Mouse (Mus musculus): ENCODE measurements around the gene Specc1.

The Specc1 gene

GRCm38 (mm10) chr11:62130191-62130590 lies 173.6 kb downstream of the Specc1 start:
- TF ChIP-seq GATA4 (IDR thresholded peaks at IDR 0.05; ENCODE audit: insufficient replicate concordance, low read length) = no peak

DNA sequence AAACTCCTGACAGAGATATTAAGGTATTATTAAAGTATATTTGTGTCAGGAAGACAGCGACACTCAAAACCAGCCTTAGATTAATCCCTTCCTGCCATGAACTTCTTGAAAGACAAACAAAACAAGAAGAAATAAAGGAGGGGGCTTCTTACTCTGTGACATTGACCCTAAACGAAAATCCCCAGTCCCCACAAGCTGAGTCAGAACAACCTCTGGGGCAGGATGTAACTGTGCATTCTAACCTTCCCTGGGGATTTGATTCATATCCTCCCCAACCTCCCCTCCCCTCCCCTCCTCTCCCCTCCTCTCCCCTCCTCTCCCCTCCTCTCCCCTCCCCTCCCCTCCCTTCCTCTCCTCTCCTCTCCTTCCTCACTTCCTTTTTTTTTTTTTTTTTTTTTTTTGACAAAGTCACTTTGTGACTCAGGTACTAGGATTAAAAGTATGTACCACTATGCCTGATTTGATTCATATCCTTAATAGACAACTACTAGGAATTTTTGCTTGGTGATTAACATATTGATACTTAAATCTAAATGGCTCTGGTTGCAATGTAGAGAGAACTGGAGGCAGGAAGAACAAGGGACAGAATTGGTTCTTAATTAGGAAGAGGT lies 174.2 kb downstream of the Specc1 start:
- no peak for TF ChIP-seq GATA4 (IDR thresholded peaks at IDR 0.05; ENCODE audit: insufficient replicate concordance, low read length)

GRCm38 (mm10) chr11:62131601-62132000 lies 175.0 kb downstream of the Specc1 start:
- no peak for TF ChIP-seq GATA4 (IDR thresholded peaks at IDR 0.05; ENCODE audit: insufficient replicate concordance, low read length)

DNA sequence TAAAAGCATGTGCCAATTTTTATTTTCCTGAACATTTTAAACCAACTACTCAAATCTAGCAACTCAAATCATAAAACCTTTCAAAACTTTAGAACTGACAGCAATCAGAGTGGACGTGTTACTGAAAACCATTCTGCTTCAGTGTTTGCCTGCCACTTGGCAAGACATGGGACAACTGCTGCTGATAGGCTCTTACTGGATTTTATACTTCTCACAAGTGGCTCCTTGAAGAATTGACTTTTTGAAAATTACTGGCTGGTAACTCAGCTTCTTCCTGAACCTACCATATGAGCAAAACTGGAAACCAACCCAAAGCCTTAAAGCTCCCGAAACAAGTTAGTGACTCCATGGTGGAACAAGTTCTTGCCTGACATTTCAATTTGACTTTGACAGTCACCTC lies 177.6 kb downstream of the Specc1 start:
- TF ChIP-seq GATA4 (IDR thresholded peaks at IDR 0.05; ENCODE audit: insufficient replicate concordance, low read length) = no peak

- no peak for TF ChIP-seq GATA4 (IDR thresholded peaks at IDR 0.05; ENCODE audit: insufficient replicate concordance, low read length)
Observed at GRCm38 (mm10) chr11:62145216-62146110, 188.9 kb downstream of the Specc1 start.

- no peak for TF ChIP-seq GATA4 (IDR thresholded peaks at IDR 0.05; ENCODE audit: insufficient replicate concordance, low read length)
Observed at GRCm38 (mm10) chr11:62146661-62147060, 190.1 kb downstream of the Specc1 start.

GRCm38 (mm10) chr11:62148026-62148425 lies 191.5 kb downstream of the Specc1 start:
- no peak for TF ChIP-seq GATA4 (IDR thresholded peaks at IDR 0.05; ENCODE audit: insufficient replicate concordance, low read length)

- no peak for TF ChIP-seq GATA4 (IDR thresholded peaks at IDR 0.05; ENCODE audit: insufficient replicate concordance, low read length)
Observed at GRCm38 (mm10) chr11:62148449-62148848, 191.9 kb downstream of the Specc1 start.

DNA sequence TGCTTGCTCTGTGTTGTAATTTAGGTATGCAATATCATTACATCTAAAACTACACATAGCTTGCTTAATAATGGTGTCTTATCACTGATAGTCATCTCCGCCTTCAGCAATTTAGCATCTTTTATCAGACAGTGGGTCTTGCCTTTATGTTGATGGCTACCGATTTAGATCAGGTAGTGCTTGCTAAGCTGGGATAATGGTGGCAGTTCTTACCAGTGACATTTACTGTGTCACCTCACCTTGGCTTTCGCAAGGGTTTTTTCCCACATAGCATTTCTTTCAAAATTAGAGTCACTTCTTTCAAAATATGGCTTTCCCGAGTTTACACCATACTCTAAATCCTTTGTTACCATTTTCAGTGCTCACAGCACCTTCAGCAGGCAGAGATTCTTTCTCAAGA lies 196.5 kb downstream of the Specc1 start:
- TF ChIP-seq GATA4 (IDR thresholded peaks at IDR 0.05; ENCODE audit: insufficient replicate concordance, low read length) = no peak

DNA sequence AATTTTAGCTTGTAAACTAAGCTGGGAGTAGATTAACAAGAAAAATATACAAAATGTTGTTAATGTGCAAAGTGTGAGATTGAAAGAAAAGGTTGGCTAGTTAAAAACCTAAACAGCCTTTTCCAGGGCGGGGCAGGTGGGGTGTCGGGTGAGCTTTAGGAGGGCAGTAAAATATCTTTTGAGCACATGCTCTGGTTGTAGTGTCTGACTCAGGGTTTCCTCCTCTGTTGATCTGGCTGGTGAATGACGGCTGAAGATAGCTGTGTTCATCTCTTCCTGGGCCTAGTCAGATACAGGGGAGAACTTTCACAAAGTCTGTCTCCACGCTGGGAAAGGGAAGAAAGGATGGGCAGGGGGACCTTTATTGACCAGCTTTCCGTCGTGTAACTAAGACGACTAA lies 203.2 kb downstream of the Specc1 start:
- TF ChIP-seq GATA4 (IDR thresholded peaks at IDR 0.05; ENCODE audit: insufficient replicate concordance, low read length) = no peak

- no peak for TF ChIP-seq GATA4 (IDR thresholded peaks at IDR 0.05; ENCODE audit: insufficient replicate concordance, low read length)
Observed at GRCm38 (mm10) chr11:62161450-62161849, 204.9 kb downstream of the Specc1 start.

GRCm38 (mm10) chr11:62164357-62164756 lies 207.8 kb downstream of the Specc1 start:
- TF ChIP-seq GATA4 (IDR thresholded peaks at IDR 0.05; ENCODE audit: insufficient replicate concordance, low read length) = no peak

GRCm38 (mm10) chr11:62166503-62166902 lies 209.9 kb downstream of the Specc1 start:
- TF ChIP-seq GATA4 (IDR thresholded peaks at IDR 0.05; ENCODE audit: insufficient replicate concordance, low read length) = no peak

DNA sequence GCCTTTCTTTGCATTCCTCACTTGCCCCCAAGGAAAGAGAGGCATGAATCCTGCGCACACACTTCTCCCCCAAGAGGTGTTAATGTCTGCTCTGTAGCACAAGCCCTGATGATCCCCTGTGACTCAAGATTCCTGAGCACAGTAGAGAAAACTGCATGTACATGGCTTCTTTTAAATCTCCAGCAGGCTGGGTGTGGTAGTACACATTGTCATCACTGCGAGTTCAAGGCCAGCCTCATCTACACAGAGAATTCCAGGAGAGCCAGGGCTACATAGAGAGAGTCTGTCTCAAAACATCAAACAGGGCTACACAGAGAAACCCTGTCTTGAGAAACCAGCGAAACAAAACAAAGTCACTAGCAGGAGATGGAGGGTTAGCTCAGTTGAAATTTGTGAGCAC lies 211.6 kb downstream of the Specc1 start:
- TF ChIP-seq GATA4 (IDR thresholded peaks at IDR 0.05; ENCODE audit: insufficient replicate concordance, low read length) = no peak

DNA sequence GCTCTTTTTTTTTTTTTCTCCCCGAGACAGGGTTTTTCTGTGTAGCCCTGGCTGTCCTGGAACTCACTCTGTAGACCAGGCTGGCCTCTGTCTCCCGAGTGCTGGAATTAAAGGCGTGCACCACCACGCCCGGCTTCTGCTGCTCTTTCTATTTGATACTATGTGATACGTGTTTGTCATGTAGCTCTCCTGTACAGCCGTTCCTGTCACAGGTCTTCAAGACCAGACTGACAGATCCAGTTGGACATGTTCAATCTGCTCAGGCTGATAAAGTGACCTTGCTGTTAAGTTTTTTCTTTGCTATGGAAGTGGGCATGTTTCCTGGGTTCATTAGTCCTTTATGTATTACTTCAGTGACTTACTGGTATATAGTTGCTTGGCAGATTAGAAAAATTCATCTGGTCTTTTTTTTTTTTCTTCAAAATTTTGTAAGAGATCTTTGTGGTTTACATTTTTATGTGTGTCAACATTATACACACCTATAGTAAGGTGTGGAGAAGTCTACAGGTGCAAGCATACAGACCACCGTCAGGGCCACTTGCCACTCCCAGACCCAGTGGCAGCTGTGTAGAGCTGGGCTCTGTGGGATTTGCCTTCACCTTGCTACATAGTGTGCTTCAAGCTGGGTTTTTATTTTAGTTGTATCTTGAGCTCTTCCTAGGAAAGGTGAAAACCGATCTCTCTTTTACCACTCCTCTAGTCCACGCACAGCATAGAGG lies 221.0 kb downstream of the Specc1 start:
- no peak for TF ChIP-seq GATA4 (IDR thresholded peaks at IDR 0.05; ENCODE audit: insufficient replicate concordance, low read length)

GRCm38 (mm10) chr11:62180791-62181190 lies 224.2 kb downstream of the Specc1 start:
- no peak for TF ChIP-seq GATA4 (IDR thresholded peaks at IDR 0.05; ENCODE audit: insufficient replicate concordance, low read length)

Measured in liver, adult (tissue).